Mouse (Mus musculus): ENCODE results near the gene Cybc1. TPM values are rescaled to one million over a fixed set of nuclear protein-coding genes. Genes with fewer than 3 reads are reported as not detected.

Cybc1 gene
- 36.9 and 40.6 TPM in 2 replicates for polyA plus RNA-seq (2014; fragmentation: Nextera tagmentation; extraction: Ambion mirVana)

GRCm38 (mm10) chr11:121229018-121229439 lies at the start of gene Cybc1:
Gene Cybc1, minus strand, starts transcription at chr11:121229322.
- WGBS: under 1% methylated on average over 23 of the region's 23 CpGs
- Histone ChIP-seq H3K4me2 (replicated peaks; ENCODE audit: low read depth, low read length) (peak within 1 kb of the TSS; percentile 75), H3K9me3 (ENCODE audit: control insufficient read depth, low read depth, low read length) (no peaks in the 10 kb centered on the region), H3K27ac (ENCODE audit: low read length) (peak within 1 kb of the TSS; percentile 72; the same call in 1 of the 2 replicates), H3K27me3 (ENCODE audit: control insufficient read depth, insufficient read depth, low read length) (no peaks in the 10 kb centered on the region), H3K4me3 (ENCODE audit: low read depth, low read length) (peak within 1 kb of the TSS; percentile 67), H3K9ac (replicated peaks; ENCODE audit: low read depth, low read length) (peak within 1 kb of the TSS; percentile 47), H3K36me3 (ENCODE audit: control insufficient read depth, insufficient read depth, low read length) (peaks cover 21% of the 10 kb centered on the region), H3K4me1 (ENCODE audit: control insufficient read depth, insufficient read depth, low read length) (peaks cover 15% of the 10 kb centered on the region)
- ATAC-seq (ENCODE audit: insufficient number of reproducible peaks, insufficient read depth, low FRiP score, low read depth): peak; percentile 90

DNA sequence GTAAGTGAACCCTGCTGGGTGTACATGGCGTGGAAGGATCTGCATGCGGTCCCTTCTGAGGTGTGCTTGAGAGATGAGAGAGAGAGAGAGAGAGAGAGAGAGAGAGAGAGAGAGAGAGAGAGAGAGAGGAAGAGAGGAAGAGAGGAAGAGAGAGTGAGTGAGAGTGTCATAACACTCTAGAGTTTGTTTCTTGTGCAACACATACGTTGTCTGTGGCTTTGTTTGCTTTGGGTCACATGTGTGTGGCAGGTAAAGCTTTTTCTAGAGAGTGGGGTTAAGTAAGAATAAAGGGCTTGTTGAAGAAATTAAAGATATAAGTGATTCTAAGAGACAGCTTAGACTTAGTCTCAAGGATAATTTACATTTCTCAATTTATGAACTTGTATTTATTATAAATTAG lies 48.9 kb upstream of the Cybc1 start:
- ATAC-seq (ENCODE audit: insufficient number of reproducible peaks, insufficient read depth, low FRiP score, low read depth): no peak
- H3K27ac ChIP-seq (ENCODE audit: low read length): no peak overlapping the region
- no peaks in the 10 kb centered on the region for H3K4me1 ChIP-seq (ENCODE audit: control insufficient read depth, insufficient read depth, low read length)
- no peaks in the 10 kb centered on the region for H3K9me3 ChIP-seq (ENCODE audit: control insufficient read depth, low read depth, low read length)
- H3K27me3 ChIP-seq (ENCODE audit: control insufficient read depth, insufficient read depth, low read length): no peaks in the 10 kb centered on the region
- H3K4me3 ChIP-seq (ENCODE audit: low read depth, low read length): no peak overlapping the region
- 84% methylated on average over 3 of the region's 3 CpGs for WGBS
- no peaks in the 10 kb centered on the region; the same call in none of the 2 replicates for H3K36me3 ChIP-seq (ENCODE audit: control insufficient read depth, insufficient read depth, low read length)
- no peak overlapping the region for H3K9ac ChIP-seq (replicated peaks; ENCODE audit: low read depth, low read length)
- H3K4me2 ChIP-seq (replicated peaks; ENCODE audit: low read depth, low read length): no peak overlapping the region

GRCm38 (mm10) chr11:121277516-121277915 lies 48.4 kb upstream of the Cybc1 start:
- Histone ChIP-seq H3K4me2 (replicated peaks; ENCODE audit: low read depth, low read length) (no peak overlapping the region), H3K27ac (ENCODE audit: low read length) (no peak overlapping the region), H3K9me3 (ENCODE audit: control insufficient read depth, low read depth, low read length) (no peaks in the 10 kb centered on the region), H3K9ac (replicated peaks; ENCODE audit: low read depth, low read length) (no peak overlapping the region), H3K27me3 (ENCODE audit: control insufficient read depth, insufficient read depth, low read length) (no peaks in the 10 kb centered on the region), H3K4me3 (ENCODE audit: low read depth, low read length) (no peak overlapping the region), H3K4me1 (ENCODE audit: control insufficient read depth, insufficient read depth, low read length) (no peaks in the 10 kb centered on the region), H3K36me3 (ENCODE audit: control insufficient read depth, insufficient read depth, low read length) (no peaks in the 10 kb centered on the region; the same call in 1 of the 2 replicates)
- no peak for ATAC-seq (ENCODE audit: insufficient number of reproducible peaks, insufficient read depth, low FRiP score, low read depth)
- WGBS: 93% methylated on average over 8 of the region's 8 CpGs

DNA sequence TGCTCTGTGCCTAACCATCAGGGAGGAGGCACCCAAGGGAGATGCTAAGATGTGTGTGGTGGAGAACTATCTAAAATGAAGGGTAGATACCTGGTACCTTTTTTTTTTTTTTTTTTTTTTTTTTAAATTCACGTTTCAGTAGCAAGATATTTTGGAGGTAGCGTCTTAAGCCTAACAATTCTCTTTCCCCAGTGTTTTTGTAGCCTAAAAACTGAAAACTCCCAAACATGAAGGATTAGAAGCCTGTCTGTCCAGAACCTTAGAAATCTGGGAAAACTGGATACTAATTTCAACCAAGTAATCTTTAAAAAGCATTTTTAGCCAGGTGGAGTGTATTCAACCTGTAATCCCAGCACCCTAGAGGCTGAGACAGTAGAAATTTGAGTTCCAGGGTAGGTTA lies 32.0 kb upstream of the Cybc1 start:
- peaks cover 12% of the 10 kb centered on the region; the same call in 1 of the 2 replicates for H3K36me3 ChIP-seq (ENCODE audit: control insufficient read depth, insufficient read depth, low read length)
- ATAC-seq (ENCODE audit: insufficient number of reproducible peaks, insufficient read depth, low FRiP score, low read depth): no peak
- peak overlapping the region; percentile 78 for H3K4me2 ChIP-seq (replicated peaks; ENCODE audit: low read depth, low read length)
- no peak overlapping the region for H3K27ac ChIP-seq (ENCODE audit: low read length)
- peak overlapping the region; percentile 93 for H3K9ac ChIP-seq (replicated peaks; ENCODE audit: low read depth, low read length)
- no peaks in the 10 kb centered on the region for H3K9me3 ChIP-seq (ENCODE audit: control insufficient read depth, low read depth, low read length)
- no peaks in the 10 kb centered on the region for H3K27me3 ChIP-seq (ENCODE audit: control insufficient read depth, insufficient read depth, low read length)
- peaks cover 13% of the 10 kb centered on the region; the same call in 1 of the 2 replicates for H3K4me1 ChIP-seq (ENCODE audit: control insufficient read depth, insufficient read depth, low read length)
- H3K4me3 ChIP-seq (ENCODE audit: low read depth, low read length): peak overlapping the region; percentile 99
- 52% methylated on average over 2 of the region's 2 CpGs for WGBS

- H3K27ac ChIP-seq (ENCODE audit: low read length): peak overlapping the region; percentile 58; the same call in 1 of the 2 replicates
- H3K4me2 ChIP-seq (replicated peaks; ENCODE audit: low read depth, low read length): peak overlapping the region; percentile 78
- peak overlapping the region; percentile 99 for H3K4me3 ChIP-seq (ENCODE audit: low read depth, low read length)
- WGBS: under 1% methylated on average over 44 of the region's 60 CpGs
- H3K9me3 ChIP-seq (ENCODE audit: control insufficient read depth, low read depth, low read length): no peaks in the 10 kb centered on the region
- no peaks in the 10 kb centered on the region for H3K27me3 ChIP-seq (ENCODE audit: control insufficient read depth, insufficient read depth, low read length)
- ATAC-seq (ENCODE audit: insufficient number of reproducible peaks, insufficient read depth, low FRiP score, low read depth): no peak
- H3K4me1 ChIP-seq (ENCODE audit: control insufficient read depth, insufficient read depth, low read length): peaks cover 13% of the 10 kb centered on the region; the same call in 1 of the 2 replicates
- H3K36me3 ChIP-seq (ENCODE audit: control insufficient read depth, insufficient read depth, low read length): peaks cover 14% of the 10 kb centered on the region; the same call in 1 of the 2 replicates
- H3K9ac ChIP-seq (replicated peaks; ENCODE audit: low read depth, low read length): peak overlapping the region; percentile 93
These were observed 31.2 kb upstream of the Cybc1 start for GRCm38 (mm10) chr11:121260211-121260906.

- WGBS: under 1% methylated on average over 84 of the region's 91 CpGs
- peak; percentile 98 for ATAC-seq (ENCODE audit: insufficient number of reproducible peaks, insufficient read depth, low FRiP score, low read depth)
These were observed 30.3 kb upstream of the Cybc1 start, which contains the start of gene Foxk2 for GRCm38 (mm10) chr11:121259160-121260100. Gene Foxk2, plus strand, starts transcription at chr11:121259990.

GRCm38 (mm10) chr11:121250196-121250595 lies 21.1 kb upstream of the Cybc1 start:
- no peak for ATAC-seq (ENCODE audit: insufficient number of reproducible peaks, insufficient read depth, low FRiP score, low read depth)
- Histone ChIP-seq H3K36me3 (ENCODE audit: control insufficient read depth, insufficient read depth, low read length) (peaks cover 89% of the 10 kb centered on the region), H3K4me2 (replicated peaks; ENCODE audit: low read depth, low read length) (no peak overlapping the region), H3K4me3 (ENCODE audit: low read depth, low read length) (no peak overlapping the region), H3K27me3 (ENCODE audit: control insufficient read depth, insufficient read depth, low read length) (no peaks in the 10 kb centered on the region), H3K9me3 (ENCODE audit: control insufficient read depth, low read depth, low read length) (no peaks in the 10 kb centered on the region), H3K9ac (replicated peaks; ENCODE audit: low read depth, low read length) (no peak overlapping the region), H3K27ac (ENCODE audit: low read length) (no peak overlapping the region), H3K4me1 (ENCODE audit: control insufficient read depth, insufficient read depth, low read length) (no peaks in the 10 kb centered on the region)
- 91% methylated on average over 8 of the region's 8 CpGs for WGBS

More at GRCm38 (mm10) chr11:121259160-121260100, 30.3 kb upstream of the Cybc1 start, which contains the start of gene Foxk2:
- Histone ChIP-seq H3K36me3 (ENCODE audit: control insufficient read depth, insufficient read depth, low read length) (peaks cover 21% of the 10 kb centered on the region; the same call in 1 of the 2 replicates), H3K9ac (replicated peaks; ENCODE audit: low read depth, low read length) (peak within 1 kb of the TSS; percentile 93), H3K9me3 (ENCODE audit: control insufficient read depth, low read depth, low read length) (no peaks in the 10 kb centered on the region), H3K4me2 (replicated peaks; ENCODE audit: low read depth, low read length) (peak within 1 kb of the TSS; percentile 79), H3K27ac (ENCODE audit: low read length) (peak within 1 kb of the TSS; percentile 86), H3K27me3 (ENCODE audit: control insufficient read depth, insufficient read depth, low read length) (no peaks in the 10 kb centered on the region), H3K4me3 (ENCODE audit: low read depth, low read length) (peak within 1 kb of the TSS; percentile 99), H3K4me1 (ENCODE audit: control insufficient read depth, insufficient read depth, low read length) (peaks cover 13% of the 10 kb centered on the region; the same call in 1 of the 2 replicates)

- no peak for ATAC-seq (ENCODE audit: insufficient number of reproducible peaks, insufficient read depth, low FRiP score, low read depth)
- no peaks in the 10 kb centered on the region for H3K9me3 ChIP-seq (ENCODE audit: control insufficient read depth, low read depth, low read length)
- no peaks in the 10 kb centered on the region for H3K27me3 ChIP-seq (ENCODE audit: control insufficient read depth, insufficient read depth, low read length)
- H3K9ac ChIP-seq (replicated peaks; ENCODE audit: low read depth, low read length): no peak overlapping the region
- peaks cover 20% of the 10 kb centered on the region; the same call in 1 of the 2 replicates for H3K4me1 ChIP-seq (ENCODE audit: control insufficient read depth, insufficient read depth, low read length)
- H3K4me3 ChIP-seq (ENCODE audit: low read depth, low read length): no peak overlapping the region
- no peak overlapping the region for H3K4me2 ChIP-seq (replicated peaks; ENCODE audit: low read depth, low read length)
- 95% methylated on average over 2 of the region's 2 CpGs for WGBS
- H3K27ac ChIP-seq (ENCODE audit: low read length): no peak overlapping the region
- H3K36me3 ChIP-seq (ENCODE audit: control insufficient read depth, insufficient read depth, low read length): peaks cover 40% of the 10 kb centered on the region
These were observed 10.5 kb upstream of the Cybc1 start for GRCm38 (mm10) chr11:121239669-121240068.
